Mouse (Mus musculus) small intestine, adult 2 months (tissue): ENCODE measurements at regions not wholly inside any gene's neighbourhood (a gene's known extent, or its start where the extent isn't known, plus 50 kb on each side); places are given as distances from the start of the nearest gene placed in this dataset.

ENCODE experiments used
- H3K27ac ChIP-seq: fragments of 200-500 bp; 2 replicates; pipeline ENCODE4 v1.5.1; 2012; ENCODE audit warnings: low read depth, low read length, control low read depth, inconsistent platforms; ENCODE audit not compliant: insufficient read depth
- H3K27me3 ChIP-seq: fragments of 200-500 bp; 2 replicates; pipeline ENCODE4 v1.6.1; 2012; ENCODE audit warnings: mild to moderate bottlenecking, moderate library complexity, low read length, inconsistent platforms; ENCODE audit not compliant: control insufficient read depth, insufficient read depth
- H3K36me3 ChIP-seq: fragments of 200-500 bp; 2 replicates; pipeline ENCODE4 v1.6.1; 2012; ENCODE audit warnings: mild to moderate bottlenecking, low read length, control low read depth, inconsistent platforms; ENCODE audit not compliant: control insufficient read depth, insufficient read depth
- H3K4me1 ChIP-seq: fragments of 200-500 bp; 2 replicates; pipeline ENCODE4 v1.6.1; 2012; ENCODE audit warnings: low read length, inconsistent platforms, mixed read lengths; ENCODE audit not compliant: control insufficient read depth, insufficient read depth, insufficient read length
- H3K4me3 ChIP-seq: fragments of 200-500 bp; 2 replicates; pipeline ENCODE4 v1.5.1; 2012; ENCODE audit warnings: low read depth, mild to moderate bottlenecking, control low read depth, inconsistent platforms, low read length, moderate library complexity
- CTCF ChIP-seq: fragments of 200-500 bp; IDR thresholded peaks from 2 replicates; pipeline ENCODE4 v1.5.1; 2012; ENCODE audit warnings: low read depth, mild to moderate bottlenecking, control low read depth, inconsistent platforms, low read length, moderate library complexity, mixed read lengths; ENCODE audit not compliant: insufficient replicate concordance, insufficient read length; ENCODE audit errors: extremely low read depth
- POLR2A ChIP-seq: fragments of 200-500 bp; IDR thresholded peaks from 2 replicates; pipeline ENCODE4 v1.6.1; 2012; ENCODE audit warnings: low read depth, mild to moderate bottlenecking, control low read depth, inconsistent platforms, low read length, moderate library complexity
- WGBS: fragments of 180-500 bp; shearing (Covaris S2); methylation state at CpG from one replicate; pipeline ENCODE4 v1.1.7; 2018; 5-methylcytosine and 5-hydroxymethylcytosine counted together

GRCm38 (mm10) chr9:116511450-116511849, 336.3 kb upstream of the Tgfbr2 start:
- Histone ChIP-seq H3K36me3 (no peaks in the 10 kb centered on the region), H3K27ac (no peak overlapping the region), H3K27me3 (no peaks in the 10 kb centered on the region), H3K4me1 (no peaks in the 10 kb centered on the region), H3K4me3 (no peak overlapping the region)
- 62% methylated on average over 3 of the region's 3 CpGs for WGBS
- TF ChIP-seq POLR2A, result no peak
- TF ChIP-seq CTCF, result no peak

GRCm38 (mm10) chr9:116507756-116508155, 332.6 kb upstream of the Tgfbr2 start:
- Histone ChIP-seq H3K36me3 (no peaks in the 10 kb centered on the region), H3K27ac (no peak overlapping the region), H3K4me3 (no peak overlapping the region), H3K4me1 (no peaks in the 10 kb centered on the region), H3K27me3 (no peaks in the 10 kb centered on the region)
- WGBS, result 79% methylated on average over 5 of the region's 5 CpGs
- TF ChIP-seq POLR2A (no peak), CTCF (no peak)

GRCm38 (mm10) chr9:116502831-116503230, 327.7 kb upstream of the Tgfbr2 start:
- H3K36me3 ChIP-seq, result no peaks in the 10 kb centered on the region
- 65% methylated on average over 5 of the region's 5 CpGs for WGBS
- no peak overlapping the region for H3K4me3 ChIP-seq
- TF ChIP-seq CTCF (no peak), POLR2A (no peak)
- H3K4me1 ChIP-seq, result no peaks in the 10 kb centered on the region
- H3K27me3 ChIP-seq, result no peaks in the 10 kb centered on the region; the same call in 1 of the 2 replicates
- H3K27ac ChIP-seq, result no peak overlapping the region

GRCm38 (mm10) chr9:116500951-116501350, 325.8 kb upstream of the Tgfbr2 start:
- WGBS, result 70% methylated on average over 3 of the region's 3 CpGs
- no peak overlapping the region for H3K27ac ChIP-seq
- TF ChIP-seq CTCF (no peak), POLR2A (no peak)
- no peaks in the 10 kb centered on the region for H3K4me1 ChIP-seq
- no peak overlapping the region for H3K4me3 ChIP-seq
- no peaks in the 10 kb centered on the region for H3K36me3 ChIP-seq
- H3K27me3 ChIP-seq, result no peaks in the 10 kb centered on the region; the same call in 1 of the 2 replicates

- no peak for TF ChIP-seq POLR2A
- TF ChIP-seq CTCF, result no peak
- Histone ChIP-seq H3K27me3 (no peaks in the 10 kb centered on the region), H3K4me3 (no peak overlapping the region), H3K4me1 (no peaks in the 10 kb centered on the region), H3K36me3 (no peaks in the 10 kb centered on the region), H3K27ac (no peak overlapping the region)
- WGBS, result 85% methylated on average over 2 of the region's 2 CpGs
Observed at GRCm38 (mm10) chr9:116491227-116491626, 316.1 kb upstream of the Tgfbr2 start.

GRCm38 (mm10) chr9:116489787-116490186, 314.6 kb upstream of the Tgfbr2 start:
- WGBS, result 68% methylated on average over 4 of the region's 4 CpGs
- H3K4me3 ChIP-seq, result no peak overlapping the region
- H3K27me3 ChIP-seq, result no peaks in the 10 kb centered on the region
- no peaks in the 10 kb centered on the region for H3K36me3 ChIP-seq
- H3K4me1 ChIP-seq, result no peaks in the 10 kb centered on the region
- no peak for TF ChIP-seq POLR2A
- no peak for TF ChIP-seq CTCF
- H3K27ac ChIP-seq, result no peak overlapping the region

- no peak overlapping the region for H3K27ac ChIP-seq
- TF ChIP-seq CTCF (no peak), POLR2A (no peak)
- no peaks in the 10 kb centered on the region for H3K36me3 ChIP-seq
- H3K4me3 ChIP-seq, result no peak overlapping the region
- H3K4me1 ChIP-seq, result no peaks in the 10 kb centered on the region
- H3K27me3 ChIP-seq, result no peaks in the 10 kb centered on the region
- 82% methylated on average over 5 of the region's 5 CpGs for WGBS
Observed at GRCm38 (mm10) chr9:116489273-116489672, 314.1 kb upstream of the Tgfbr2 start.

- no peaks in the 10 kb centered on the region for H3K4me1 ChIP-seq
- no peak overlapping the region for H3K4me3 ChIP-seq
- TF ChIP-seq CTCF (no peak), POLR2A (no peak)
- no peaks in the 10 kb centered on the region for H3K27me3 ChIP-seq
- 65% methylated on average over 3 of the region's 3 CpGs for WGBS
- H3K36me3 ChIP-seq, result no peaks in the 10 kb centered on the region
- no peak overlapping the region for H3K27ac ChIP-seq
Observed at GRCm38 (mm10) chr9:116477309-116477708, 302.1 kb upstream of the Tgfbr2 start.
